Mouse (Mus musculus): ENCODE measurements around the gene Glg1. TPM values are rescaled to one million over a fixed set of nuclear protein-coding genes. Genes with fewer than 3 reads are reported as not detected.
A peak's percentile ranks its signal among the peaks of the same experiment; 100 is the strongest.

Gene Glg1
- total and polyA plus RNA-seq, 3 experiments, result 13.8 to 32.2 (median 21.6) TPM

DNA sequence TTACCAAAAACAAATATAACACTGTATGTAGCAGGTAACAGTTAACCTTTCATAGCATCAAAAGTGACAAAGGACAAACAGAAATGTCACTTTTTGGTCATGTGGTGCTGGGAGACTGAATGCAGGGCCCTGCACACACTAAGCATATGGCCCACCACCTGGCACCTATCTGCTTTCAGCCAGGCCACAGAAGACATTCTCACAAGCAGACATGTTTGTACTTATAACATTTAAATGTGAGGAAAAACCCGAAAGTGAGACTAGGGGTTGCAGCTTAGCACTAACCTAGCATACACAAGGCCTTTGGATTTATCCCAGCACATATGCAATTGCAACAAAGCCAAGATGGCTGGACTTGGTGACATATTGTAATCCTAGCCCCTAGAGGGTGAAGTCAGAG is 39.0 kb upstream of the Glg1 start:
- peaks cover 33 to 36% of the 10 kb centered on the region in 2 experiments for H3K36me3 ChIP-seq (replicated peaks in 1 of 2; ENCODE audit: control insufficient read depth in 1 of 2, insufficient read depth in 1 of 2, low read length in 1 of 2)
- H3K4me1 ChIP-seq (ENCODE audit: control insufficient read depth in 1 of 2, insufficient read depth in 2 of 2), result peaks cover 4 to 21% of the 10 kb centered on the region in 2 experiments; a peak in 3 of 4 replicates
- no peaks in the 10 kb centered on the region for H3K9me3 ChIP-seq (replicated peaks; ENCODE audit: low read length)
- dilution Hi-C loops (cut with MboI; ENCODE audit: extremely low pct_ligation_motif_present, extremely low pct_unique_long_range_greater_than_20kb, low sequenced_read_pairs), result no loop called here
- peak overlapping the region; percentile 65 for H3K4me2 ChIP-seq (ENCODE audit: insufficient read depth, low read depth, poor library complexity, severe bottlenecking)
- in situ Hi-C loops (cut with MboI; ENCODE audit: low pct_ligation_motif_present, low pct_unique_long_range_greater_than_20kb, low sequenced_read_pairs), result loop anchor here (25.0 kb wide), 1 partner anchor 461 kb away; the partner anchor contains the start of genes Cog4 and Sf3b3
- no peaks in the 10 kb centered on the region for H3K27me3 ChIP-seq (replicated peaks)
- peaks cover 59% of the 10 kb centered on the region for H3K79me2 ChIP-seq (replicated peaks; ENCODE audit: control insufficient read depth, extremely low read depth, insufficient read depth, poor library complexity, severe bottlenecking)
- H3K27ac ChIP-seq (ENCODE audit: insufficient read depth, low read depth), result no peak overlapping the region
- DNase-seq (ENCODE audit: extremely low read depth), result no peak
- H3K9ac ChIP-seq (ENCODE audit: insufficient read depth, low read depth), result peak overlapping the region; percentile 9; the same call in 1 of the 2 replicates
- H3K4me3 ChIP-seq (replicated peaks in 1 of 3; ENCODE audit: low read depth in 2 of 3, low read length in 2 of 3, poor library complexity in 1 of 3), result no peak overlapping the region
- TF ChIP-seq GABPA (IDR thresholded peaks at IDR 0.05; ENCODE audit: insufficient replicate concordance, low read depth, low read length), result no peak
- no peak for TF ChIP-seq EP300 (IDR thresholded peaks at IDR 0.05; ENCODE audit: low read length)
- TF ChIP-seq IRF4 (IDR thresholded peaks at IDR 0.05; ENCODE audit: low read depth, low read length), result no peak
- TF ChIP-seq KAT2A (IDR thresholded peaks at IDR 0.05; ENCODE audit: insufficient replicate concordance, low read length), result no peak
- no peak for TF ChIP-seq ZNF384 (IDR thresholded peaks at IDR 0.05; ENCODE audit: low read depth, low read length)
- TF ChIP-seq CHD2 (IDR thresholded peaks at IDR 0.05; ENCODE audit: low read length), result no peak
- no peak for TF ChIP-seq RCOR1 (conservative IDR thresholded peaks at IDR 0.05; ENCODE audit: low read depth, low read length)
- TF ChIP-seq HCFC1 (IDR thresholded peaks at IDR 0.05; ENCODE audit: low read depth, low read length), result no peak
- no peak for TF ChIP-seq MYC (IDR thresholded peaks at IDR 0.05; ENCODE audit: low read depth, low read length)
- no peak for TF ChIP-seq NELFE (IDR thresholded peaks at IDR 0.05; ENCODE audit: low read depth, low read length)
- TF ChIP-seq MAFK (IDR thresholded peaks at IDR 0.05; ENCODE audit: insufficient replicate concordance, low read length), result no peak
- TF ChIP-seq MEF2A (IDR thresholded peaks at IDR 0.05; ENCODE audit: borderline replicate concordance, low read depth, low read length), result no peak
- TF ChIP-seq NRF1 (IDR thresholded peaks at IDR 0.05; ENCODE audit: low read depth, low read length), result no peak
- no peak for TF ChIP-seq MAZ (IDR thresholded peaks at IDR 0.05; ENCODE audit: low read depth, low read length)

DNA sequence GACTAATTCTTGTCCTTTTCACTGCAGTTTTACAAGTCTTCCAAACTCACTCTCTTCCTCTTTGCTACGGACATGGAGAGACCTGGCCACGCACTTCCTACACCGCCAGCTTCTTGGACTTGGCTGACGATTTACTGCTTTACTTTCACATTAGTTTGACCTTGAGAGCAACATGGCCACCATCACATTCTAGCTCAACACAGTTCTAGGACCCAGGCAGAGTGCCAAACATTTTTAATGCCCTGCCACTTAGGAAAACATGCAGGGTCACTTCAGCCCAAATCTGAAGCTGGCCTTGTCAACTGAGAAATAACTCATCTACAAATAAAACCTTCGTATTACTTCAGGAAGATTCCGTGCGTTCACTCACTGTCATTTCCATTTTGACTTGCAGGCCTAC is 32.7 kb upstream of the Glg1 start:
- dilution Hi-C loops (cut with MboI; ENCODE audit: extremely low pct_ligation_motif_present, extremely low pct_unique_long_range_greater_than_20kb, low sequenced_read_pairs), result no loop called here

More for the DNA sequence above, 32.7 kb upstream of the Glg1 start:
- Histone ChIP-seq H3K4me2 (ENCODE audit: insufficient read depth, low read depth, poor library complexity, severe bottlenecking) (no peak overlapping the region), H3K79me2 (replicated peaks; ENCODE audit: control insufficient read depth, extremely low read depth, insufficient read depth, poor library complexity, severe bottlenecking) (peaks cover 51% of the 10 kb centered on the region), H3K4me1 (ENCODE audit: control insufficient read depth in 1 of 2, insufficient read depth in 2 of 2) (peaks cover 0 to 12% of the 10 kb centered on the region in 2 experiments; a peak in 1 of 4 replicates), H3K27ac (ENCODE audit: insufficient read depth, low read depth) (no peak overlapping the region), H3K27me3 (replicated peaks) (no peaks in the 10 kb centered on the region), H3K4me3 (replicated peaks in 1 of 3; ENCODE audit: low read depth in 2 of 3, low read length in 2 of 3, poor library complexity in 1 of 3) (no peak overlapping the region), H3K9ac (ENCODE audit: insufficient read depth, low read depth) (no peak overlapping the region), H3K9me3 (replicated peaks; ENCODE audit: low read length) (no peaks in the 10 kb centered on the region), H3K36me3 (replicated peaks in 1 of 2; ENCODE audit: control insufficient read depth in 1 of 2, insufficient read depth in 1 of 2, low read length in 1 of 2) (peaks cover 65 to 87% of the 10 kb centered on the region in 2 experiments)
- no peak for DNase-seq (ENCODE audit: extremely low read depth)
- in situ Hi-C loops (cut with MboI; ENCODE audit: low pct_ligation_motif_present, low pct_unique_long_range_greater_than_20kb, low sequenced_read_pairs), result loop anchor here (25.0 kb wide), 1 partner anchor 454 kb away; the partner anchor contains the start of genes Cog4 and Sf3b3
- TF ChIP-seq SIN3A (IDR thresholded peaks at IDR 0.05; ENCODE audit: low read length) (no peak), ZMIZ1 (IDR thresholded peaks at IDR 0.05; ENCODE audit: low read depth, low read length) (no peak), UBTF (IDR thresholded peaks at IDR 0.05; ENCODE audit: low read depth, low read length) (no peak), BHLHE40 (IDR thresholded peaks at IDR 0.05; ENCODE audit: low read depth, low read length) (no peak), KAT2A (IDR thresholded peaks at IDR 0.05; ENCODE audit: insufficient replicate concordance, low read length) (no peak)
